9 mouse cellular contexts compared by ENCODE assay signal in the genomic region with DNA sequence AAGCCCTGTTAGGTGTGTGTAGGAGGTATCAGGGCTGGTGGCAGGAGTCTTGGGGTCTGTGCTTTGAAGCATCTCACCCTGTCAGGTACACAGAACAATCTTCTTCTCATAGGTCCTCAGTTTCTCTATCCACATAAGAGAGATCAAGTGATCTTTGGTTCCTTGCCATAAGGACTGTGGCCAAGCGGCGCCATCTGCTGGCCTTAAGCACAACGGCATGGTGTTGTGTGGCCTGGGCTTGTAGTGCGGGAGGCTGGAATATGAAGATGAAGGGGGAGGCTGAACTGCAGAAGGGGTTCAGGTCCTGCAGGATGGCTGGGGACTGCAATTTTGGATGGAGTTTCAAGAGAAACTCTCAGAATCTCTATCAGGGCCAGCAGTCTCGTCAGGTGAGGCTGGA. TPM values are rescaled to one million over a fixed set of nuclear protein-coding genes. Genes with fewer than 3 reads are reported as not detected.
DNase-seq lines count a peak whose midpoint lies in the region; ATAC-seq lines count a peak whose summit lies in the region.
"Had no signal": no experiment of that assay in that cellular context is flagged by ENCODE, and none has a peak within 500 bp of the region (broad histone marks: within the 10 kb centered on the region; RNA-seq: fewer than 3 reads in every experiment).

No protein-coding gene starts in this region.

- H3K4me3 ChIP-seq in embryonic facial prominence, embryonic 11.5 days (ENCODE audit: low read depth, low read length): no peak overlapping the region
- H3K4me3 ChIP-seq: neural tube, embryonic 13.5 days had no signal

- H3K27ac ChIP-seq in embryonic facial prominence, embryonic 11.5 days (replicated peaks; ENCODE audit: low read depth, low read length): no peak overlapping the region
- H3K27ac ChIP-seq: neural tube, embryonic 13.5 days had no signal

- H3K27me3 ChIP-seq in embryonic facial prominence, embryonic 11.5 days (ENCODE audit: control insufficient read depth, insufficient read depth, low read length): peaks cover 34% of the 10 kb centered on the region

- no peaks in the 10 kb centered on the region for H3K36me3 ChIP-seq in embryonic facial prominence, embryonic 11.5 days (replicated peaks; ENCODE audit: control insufficient read depth, insufficient read depth, low read depth, low read length)
- H3K36me3 ChIP-seq: neural tube, embryonic 13.5 days had no signal

- no peak overlapping the region for H3K9ac ChIP-seq in embryonic facial prominence, embryonic 11.5 days (replicated peaks; ENCODE audit: low read length)
- H3K9ac ChIP-seq: neural tube, embryonic 13.5 days had no signal

- DNase-seq in heart, adult 11 months: peak; percentile 94
- no peak for DNase-seq in heart, adult 8-10 months (ENCODE audit: low spot score)
- peak; percentile 43 for DNase-seq in 3T3-L1 (ENCODE audit: low read depth, low spot score)
- DNase-seq in ES-CJ7 (ENCODE audit: low read depth, low spot score): peak; percentile 65
- DNase-seq in embryonic facial prominence, embryonic 11.5 days (ENCODE audit: low spot score): peak; percentile 72
- DNase-seq in layer of hippocampus, postnatal 10 days (ENCODE audit: low spot score in 2 of 2): peak; percentile 46 to 56
- DNase-seq in naive thymus-derived CD4-positive, alpha-beta T cell, adult 2 months (ENCODE audit: low read depth): peak; percentile 61
- no peak for DNase-seq in urinary bladder, postnatal 10 days (ENCODE audit: low spot score)

- no peak overlapping the region for H3K4me2 ChIP-seq in embryonic facial prominence, embryonic 11.5 days (ENCODE audit: low read depth, low read length)
- H3K4me2 ChIP-seq: neural tube, embryonic 13.5 days had no signal

- H3K4me1 ChIP-seq in embryonic facial prominence, embryonic 11.5 days (ENCODE audit: control insufficient read depth, insufficient read depth, low read length): peaks cover 11% of the 10 kb centered on the region; the same call in 1 of the 2 replicates

- no peak for ATAC-seq in embryonic facial prominence, embryonic 11.5 days (replicated peaks; ENCODE audit: insufficient number of reproducible peaks, low FRiP score, low TSS enrichment, low read depth)

- 8% methylated on average over 5 of the region's 5 CpGs for WGBS in embryonic facial prominence, embryonic 11.5 days

- no peaks in the 10 kb centered on the region for H3K9me3 ChIP-seq in embryonic facial prominence, embryonic 11.5 days (replicated peaks; ENCODE audit: control insufficient read depth, low read length)
- H3K9me3 ChIP-seq: neural tube, embryonic 13.5 days had no signal

RNA-seq across cellular contexts. Expression of gene Kif26a, which starts 5.8 kb away (rescaled TPM):
- 10 to 100 TPM in 3 of 4 experiments, 1 to 10 TPM in 1; 9.2 to 13.4 (median 12.3) TPM for total RNA-seq in heart, adult 8-10 months (2022)
- 1.8 and 2.6 TPM in 2 replicates for polyA plus RNA-seq in embryonic facial prominence, embryonic 11.5 days (2014; fragmentation: Nextera tagmentation; extraction: Ambion mirVana)
- total RNA-seq in layer of hippocampus, postnatal 10 days (2021): 10 to 100 TPM in 1 of 2 experiments, 1 to 10 TPM in 1; 7.6 to 10.0 TPM

RNA-seq across cellular contexts. Expression of gene Aspg, which starts 33.8 kb away (rescaled TPM):
- total RNA-seq in heart, adult 8-10 months (2022): under 1 TPM in 2 of 4 experiments, not detected in 2; 0.44 to 0.62 TPM
- 0.18 and 0.31 TPM in 2 replicates for polyA plus RNA-seq in embryonic facial prominence, embryonic 11.5 days (2014; fragmentation: Nextera tagmentation; extraction: Ambion mirVana)
- total RNA-seq in layer of hippocampus, postnatal 10 days (2021): 1 to 10 TPM; 1.5 to 2.7 TPM

Comparison
In these comparisons a context has a peak if more than half of its experiments do, and no peak if none do; other contexts are left out.
1. DNase-seq: peak in heart, adult 11 months (single experiment), 3T3-L1 (single experiment), ES-CJ7 (single experiment), embryonic facial prominence, embryonic 11.5 days (single experiment), layer of hippocampus, postnatal 10 days (2 of 2) and naive thymus-derived CD4-positive, alpha-beta T cell, adult 2 months (single experiment); none in heart, adult 8-10 months (single experiment) and urinary bladder, postnatal 10 days (single experiment).